Mouse (Mus musculus): ENCODE results near the gene Chrm2. TPM values are rescaled to one million over a fixed set of nuclear protein-coding genes. Genes with fewer than 3 reads are reported as not detected.

Chrm2 gene
- total RNA-seq, 1 experiment from 2014 or later, result not detected

DNA sequence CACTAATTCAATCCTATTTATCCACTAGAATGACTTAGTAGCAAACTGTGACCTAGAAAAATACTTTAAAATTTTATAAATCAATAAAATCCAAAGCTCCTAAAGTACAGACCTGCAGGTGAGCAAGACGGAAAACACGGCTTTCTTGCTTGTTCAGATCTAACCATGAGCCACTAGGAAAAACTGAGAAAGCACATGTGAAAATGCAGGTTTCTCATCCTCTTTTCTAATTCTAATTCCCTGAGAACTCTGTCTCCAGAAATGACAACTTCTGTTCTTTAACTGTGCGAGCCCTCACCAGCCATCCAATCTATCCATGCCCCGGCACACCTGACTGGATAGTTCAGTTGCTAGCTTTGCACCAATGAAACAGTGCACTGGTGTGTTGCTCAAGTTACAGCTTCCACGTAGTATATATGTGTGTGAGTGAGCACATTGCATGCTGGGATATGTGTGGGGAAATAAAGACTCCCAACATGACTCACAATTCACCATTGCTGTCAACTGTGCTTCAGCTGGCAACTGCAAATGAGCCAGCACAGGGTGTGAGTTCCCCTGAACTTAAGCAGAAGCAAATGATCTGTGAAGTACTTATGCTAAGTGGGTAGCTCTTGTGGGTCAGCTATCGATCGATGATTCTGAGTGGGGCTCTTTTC lies 119.3 kb downstream of the Chrm2 start:
- no peak for ATAC-seq (replicated peaks in 1 of 2; ENCODE audit: insufficient read depth in 1 of 2, low FRiP score in 2 of 2, low TSS enrichment in 1 of 2, low read depth in 1 of 2, poor library complexity in 2 of 2, severe bottlenecking in 2 of 2)

DNA sequence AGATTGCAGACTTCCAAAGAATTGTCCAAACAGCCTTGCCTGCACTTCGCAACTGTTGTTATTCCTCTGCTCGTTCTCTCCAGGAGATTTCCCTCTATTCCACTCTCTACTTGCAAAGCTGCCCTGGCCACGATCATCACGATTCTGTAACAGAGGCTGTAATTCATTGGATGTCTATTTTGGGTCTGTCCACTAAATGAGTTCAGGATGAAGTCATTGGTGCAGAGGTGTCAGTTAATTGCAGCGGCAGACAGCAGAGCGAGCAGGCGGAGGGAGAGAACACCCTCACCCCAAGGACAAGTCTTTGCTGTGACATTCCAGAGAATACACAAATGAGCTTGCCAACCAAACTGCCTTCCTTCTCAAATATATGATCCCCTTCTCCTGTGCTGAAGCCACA lies 120.1 kb downstream of the Chrm2 start:
- ATAC-seq (replicated peaks in 1 of 2; ENCODE audit: insufficient read depth in 1 of 2, low FRiP score in 2 of 2, low TSS enrichment in 1 of 2, low read depth in 1 of 2, poor library complexity in 2 of 2, severe bottlenecking in 2 of 2), result no peak

DNA sequence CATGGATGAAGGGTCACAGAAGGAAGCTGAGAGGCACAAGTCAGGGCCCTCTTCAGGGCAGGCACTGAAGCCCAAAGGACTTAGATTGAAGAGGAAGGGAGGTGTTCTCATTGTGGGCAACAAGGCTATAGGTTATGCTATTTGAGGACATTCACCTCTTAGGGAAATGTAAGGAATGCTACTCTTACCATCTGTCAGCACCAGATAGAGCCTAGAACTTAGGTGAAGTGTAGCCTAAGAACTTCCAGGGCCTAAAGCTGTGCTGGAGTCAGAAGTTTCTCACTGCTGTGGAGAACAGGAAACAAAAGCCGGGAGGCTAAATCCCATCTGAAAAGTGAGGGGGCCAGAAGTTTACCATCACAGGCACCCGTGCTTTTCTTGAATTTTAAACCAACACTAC lies 120.6 kb downstream of the Chrm2 start:
- no peak for ATAC-seq (replicated peaks in 1 of 2; ENCODE audit: insufficient read depth in 1 of 2, low FRiP score in 2 of 2, low TSS enrichment in 1 of 2, low read depth in 1 of 2, poor library complexity in 2 of 2, severe bottlenecking in 2 of 2)

DNA sequence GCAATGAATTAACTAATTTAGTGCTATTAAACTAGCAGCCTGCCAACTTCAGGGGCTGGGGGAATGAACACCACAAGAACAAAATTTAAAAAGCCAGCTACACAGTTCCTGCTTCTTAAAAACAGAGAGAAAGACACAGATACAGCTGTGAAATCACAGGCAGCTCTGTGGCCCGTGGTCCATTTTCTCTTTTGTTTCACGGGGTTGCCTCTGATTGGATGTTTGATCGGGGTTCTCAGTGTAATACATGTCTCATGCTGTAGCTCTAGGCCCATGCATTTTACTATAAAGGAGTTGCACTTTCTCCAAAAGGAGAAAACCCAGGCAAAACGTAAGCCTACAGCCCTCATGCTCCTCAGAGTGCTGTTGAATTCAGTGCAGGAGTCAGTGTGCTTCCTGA lies 128.6 kb downstream of the Chrm2 start:
- no peak for ATAC-seq (replicated peaks in 1 of 2; ENCODE audit: insufficient read depth in 1 of 2, low FRiP score in 2 of 2, low TSS enrichment in 1 of 2, low read depth in 1 of 2, poor library complexity in 2 of 2, severe bottlenecking in 2 of 2)

DNA sequence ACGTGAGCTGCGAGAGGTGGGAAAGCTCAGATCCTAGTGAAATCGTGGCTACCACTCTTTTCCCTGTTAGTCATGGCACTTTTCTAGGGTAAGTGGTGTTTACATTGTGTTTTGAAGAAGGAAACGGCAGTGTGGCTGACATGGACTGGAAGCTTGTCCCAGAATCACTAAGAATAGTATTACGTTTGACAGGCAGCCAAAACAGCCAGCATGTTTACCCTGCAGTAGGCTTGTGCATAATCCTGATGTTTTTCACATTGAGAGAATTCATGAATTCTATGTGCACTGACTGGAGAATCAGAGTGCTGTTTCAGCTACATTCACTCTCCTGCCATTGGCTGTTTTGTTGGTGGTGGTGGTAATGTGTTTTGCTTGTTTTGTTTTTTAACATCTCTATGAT lies 129.4 kb downstream of the Chrm2 start:
- ATAC-seq (replicated peaks in 1 of 2; ENCODE audit: insufficient read depth in 1 of 2, low FRiP score in 2 of 2, low TSS enrichment in 1 of 2, low read depth in 1 of 2, poor library complexity in 2 of 2, severe bottlenecking in 2 of 2), result no peak

DNA sequence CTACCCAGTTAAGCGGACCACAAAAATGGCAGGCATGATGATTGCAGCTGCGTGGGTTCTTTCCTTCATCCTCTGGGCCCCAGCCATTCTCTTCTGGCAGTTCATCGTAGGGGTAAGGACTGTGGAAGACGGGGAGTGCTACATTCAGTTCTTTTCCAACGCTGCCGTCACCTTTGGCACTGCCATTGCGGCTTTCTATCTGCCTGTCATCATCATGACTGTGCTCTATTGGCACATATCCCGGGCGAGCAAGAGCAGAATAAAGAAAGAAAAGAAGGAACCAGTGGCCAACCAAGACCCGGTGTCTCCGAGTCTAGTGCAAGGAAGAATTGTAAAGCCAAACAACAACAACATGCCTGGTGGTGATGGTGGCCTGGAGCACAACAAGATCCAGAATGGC lies 135.7 kb downstream of the Chrm2 start:
- ATAC-seq (replicated peaks in 1 of 2; ENCODE audit: insufficient read depth in 1 of 2, low FRiP score in 2 of 2, low TSS enrichment in 1 of 2, low read depth in 1 of 2, poor library complexity in 2 of 2, severe bottlenecking in 2 of 2), result no peak

DNA sequence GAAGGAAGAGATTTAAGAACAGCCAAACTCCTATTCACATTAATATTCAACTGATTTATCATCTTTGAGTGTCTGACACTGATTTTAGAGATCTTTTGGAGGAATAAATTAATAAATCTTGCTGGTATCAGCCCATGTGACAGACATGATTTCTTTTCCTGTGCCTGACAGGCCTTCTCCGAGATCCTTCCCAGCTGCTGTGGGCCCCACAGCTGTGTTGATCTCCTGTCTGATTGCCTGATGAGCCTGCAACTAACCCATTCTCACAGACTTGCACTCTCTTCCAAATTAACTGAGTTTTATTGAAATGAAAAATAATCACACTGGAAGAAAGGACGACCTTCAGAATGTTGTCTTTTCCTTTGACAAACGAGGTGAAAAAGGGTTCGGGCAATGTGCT lies 140.6 kb downstream of the Chrm2 start:
- no peak for ATAC-seq (replicated peaks in 1 of 2; ENCODE audit: insufficient read depth in 1 of 2, low FRiP score in 2 of 2, low TSS enrichment in 1 of 2, low read depth in 1 of 2, poor library complexity in 2 of 2, severe bottlenecking in 2 of 2)

DNA sequence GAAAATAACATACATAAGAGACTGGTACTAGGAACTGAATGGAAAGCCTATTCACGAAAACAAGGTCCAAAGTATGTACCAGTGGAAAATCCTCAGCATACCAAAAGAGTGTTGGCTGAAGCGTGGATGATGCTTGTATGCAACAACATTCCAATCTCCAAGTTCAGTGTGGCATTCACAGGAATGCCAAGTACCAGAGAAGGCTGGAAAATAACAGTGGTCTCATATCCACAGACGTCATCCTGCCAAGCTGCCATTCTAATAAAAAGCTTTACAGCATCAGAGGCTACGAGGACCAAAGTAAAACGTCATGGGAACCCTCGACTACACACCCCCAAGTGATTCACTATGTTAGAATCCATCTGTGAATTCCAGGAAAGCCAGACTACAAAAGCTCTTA lies 153.4 kb downstream of the Chrm2 start:
- no peak for ATAC-seq (replicated peaks in 1 of 2; ENCODE audit: insufficient read depth in 1 of 2, low FRiP score in 2 of 2, low TSS enrichment in 1 of 2, low read depth in 1 of 2, poor library complexity in 2 of 2, severe bottlenecking in 2 of 2)

DNA sequence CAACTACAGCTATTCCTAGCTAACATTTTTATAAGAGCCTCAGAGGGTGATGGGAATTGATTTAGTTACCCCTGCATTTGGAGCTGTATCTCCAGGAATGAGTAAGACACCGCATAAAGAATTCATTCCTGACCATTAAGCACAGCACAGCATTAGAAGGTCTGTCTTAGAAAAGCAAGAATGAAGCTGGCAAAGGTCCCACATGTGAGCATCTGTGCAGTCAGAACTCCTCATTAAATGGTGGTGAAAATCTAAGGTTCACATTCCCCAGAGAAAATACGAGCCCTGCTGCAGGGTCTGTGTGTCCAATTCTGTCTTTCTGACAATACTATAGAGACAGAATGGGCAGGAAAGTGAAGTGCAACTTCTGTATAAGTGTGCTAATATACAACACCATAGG lies 179.0 kb downstream of the Chrm2 start:
- ATAC-seq (replicated peaks in 1 of 2; ENCODE audit: insufficient read depth in 1 of 2, low FRiP score in 2 of 2, low TSS enrichment in 1 of 2, low read depth in 1 of 2, poor library complexity in 2 of 2, severe bottlenecking in 2 of 2), result no peak

All from hematopoietic stem cell, adult 5-6 weeks (primary cell).